Mouse (Mus musculus): ENCODE measurements around the gene Fam169b. TPM values are rescaled to one million over a fixed set of nuclear protein-coding genes. Genes with fewer than 3 reads are reported as not detected.

Gene Fam169b
- under 1 TPM in 1 of 4 experiments, not detected in 3; 0.19 TPM for total RNA-seq (2022)

DNA sequence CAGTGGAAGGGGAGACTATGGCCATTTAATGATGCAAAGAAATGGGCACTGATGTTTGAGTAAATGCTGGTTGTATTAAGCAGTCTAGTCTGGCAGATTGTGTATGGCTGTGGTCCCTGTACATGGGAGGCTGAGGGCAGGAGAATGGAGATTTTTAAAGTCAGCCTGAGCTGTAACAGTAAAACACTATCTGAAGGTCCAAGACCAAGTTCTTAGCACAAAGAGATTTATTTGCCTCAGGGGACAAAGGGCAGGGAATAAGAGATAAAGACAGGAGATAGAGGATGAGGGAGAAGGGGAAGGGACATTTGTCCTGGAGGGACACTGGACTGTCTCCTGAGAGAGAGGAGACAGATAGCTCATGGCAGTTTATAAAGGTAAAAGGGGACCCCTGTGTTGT is at the start of gene Fam169b:
TSS of gene Fam169b (plus strand) at position 325 of the 400 bp plus-strand sequence.
- DNase-seq (ENCODE audit: low spot score in 2 of 2), result no peak

DNA sequence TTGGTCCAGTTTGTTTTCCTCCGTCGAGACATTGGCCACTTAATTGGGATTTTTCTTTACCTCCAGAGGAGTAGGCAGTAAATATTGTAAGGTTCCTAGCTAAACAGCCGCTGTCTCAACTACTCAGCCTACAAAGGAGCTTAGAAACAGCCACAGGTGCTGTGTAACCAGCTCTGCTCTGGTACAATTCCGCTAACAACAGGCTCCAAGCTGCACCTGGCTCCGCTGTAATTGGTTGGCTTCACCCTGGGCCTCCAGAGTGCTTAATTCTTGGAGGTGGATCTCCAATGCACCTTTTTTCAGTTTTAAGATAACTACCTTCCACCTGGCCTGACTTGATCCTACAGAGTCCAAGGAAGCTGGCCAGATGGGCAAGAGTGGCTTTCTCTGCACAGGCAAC is 49.6 kb upstream of the Fam169b start:
- no peak for DNase-seq (ENCODE audit: low spot score in 2 of 2)

DNA sequence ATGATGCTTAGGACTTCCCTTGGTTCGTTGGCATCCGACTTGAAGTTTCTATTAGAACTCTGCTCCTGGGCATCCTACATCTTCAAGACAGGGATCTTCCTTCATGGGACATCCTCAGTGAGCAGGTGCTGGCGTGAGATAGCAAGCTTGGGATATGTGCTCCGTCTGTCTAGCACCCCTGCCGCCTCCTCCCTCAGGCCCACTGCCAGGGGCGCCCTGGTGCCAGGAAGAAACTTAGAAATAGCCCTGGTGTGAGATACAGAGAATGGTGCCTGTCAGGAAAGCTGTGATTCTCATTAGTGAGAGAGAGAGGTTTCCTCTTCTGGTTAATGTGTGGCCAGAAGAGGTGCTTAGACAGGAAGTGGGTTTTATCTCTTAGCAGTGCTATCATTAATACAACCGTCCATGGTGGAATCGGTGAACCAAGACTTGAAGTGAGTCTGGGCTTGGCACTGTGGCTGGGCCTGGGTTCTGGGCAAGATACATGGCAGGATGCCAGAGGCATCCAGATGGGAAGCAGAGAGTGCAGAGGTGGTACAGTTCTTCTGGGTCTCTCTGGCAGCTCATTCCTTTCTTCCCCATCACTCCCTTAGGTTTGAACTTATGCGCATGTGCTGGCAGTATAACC is 48.1 kb upstream of the Fam169b start:
- no peak for DNase-seq (ENCODE audit: low spot score in 2 of 2)

GRCm38 (mm10) chr7:68227021-68227420 is 46.6 kb upstream of the Fam169b start:
- no peak for DNase-seq (ENCODE audit: low spot score in 2 of 2)

GRCm38 (mm10) chr7:68227621-68228020 is 46.0 kb upstream of the Fam169b start:
- no peak for DNase-seq (ENCODE audit: low spot score in 2 of 2)

- DNase-seq (ENCODE audit: low spot score in 2 of 2), result no peak
Measured at GRCm38 (mm10) chr7:68228491-68228890, 45.1 kb upstream of the Fam169b start.

DNA sequence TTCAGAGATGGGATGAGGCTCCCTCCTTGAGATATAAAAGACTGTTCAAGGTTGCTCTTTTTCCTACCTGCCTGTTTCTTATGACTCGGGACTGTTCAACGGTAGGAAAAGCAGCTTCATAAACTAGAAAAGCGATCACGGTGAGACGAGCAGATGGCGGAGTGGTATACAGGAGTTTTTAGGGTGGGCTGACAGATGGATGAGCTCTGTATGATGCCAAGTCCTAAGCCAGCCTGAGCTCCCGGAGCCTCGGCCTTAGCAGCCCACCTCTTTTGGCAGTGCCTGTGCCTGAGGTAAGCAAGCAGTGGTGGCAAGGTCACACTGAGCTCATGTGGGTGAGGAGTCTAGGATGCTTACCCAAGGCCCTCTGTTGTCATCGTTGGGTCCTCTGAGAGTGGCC is 42.8 kb upstream of the Fam169b start:
- DNase-seq (ENCODE audit: low spot score in 2 of 2), result no peak

GRCm38 (mm10) chr7:68232521-68232920 is 41.1 kb upstream of the Fam169b start:
- DNase-seq (ENCODE audit: low spot score in 2 of 2), result no peak

GRCm38 (mm10) chr7:68233619-68234223 is 39.9 kb upstream of the Fam169b start:
- DNase-seq (ENCODE audit: low spot score in 2 of 2), result no peak

- no peak for DNase-seq (ENCODE audit: low spot score in 2 of 2)
Measured at GRCm38 (mm10) chr7:68236817-68237216, 36.8 kb upstream of the Fam169b start.

GRCm38 (mm10) chr7:68239220-68239827 is 34.3 kb upstream of the Fam169b start:
- no peak for DNase-seq (ENCODE audit: low spot score in 2 of 2)

- DNase-seq (ENCODE audit: low spot score in 2 of 2), result no peak
Measured at GRCm38 (mm10) chr7:68241205-68241604, 32.4 kb upstream of the Fam169b start.

- no peak for DNase-seq (ENCODE audit: low spot score in 2 of 2)
Measured at GRCm38 (mm10) chr7:68245681-68246080, 28.0 kb upstream of the Fam169b start.

GRCm38 (mm10) chr7:68246249-68246648 is 27.4 kb upstream of the Fam169b start:
- DNase-seq (ENCODE audit: low spot score in 2 of 2), result no peak

DNA sequence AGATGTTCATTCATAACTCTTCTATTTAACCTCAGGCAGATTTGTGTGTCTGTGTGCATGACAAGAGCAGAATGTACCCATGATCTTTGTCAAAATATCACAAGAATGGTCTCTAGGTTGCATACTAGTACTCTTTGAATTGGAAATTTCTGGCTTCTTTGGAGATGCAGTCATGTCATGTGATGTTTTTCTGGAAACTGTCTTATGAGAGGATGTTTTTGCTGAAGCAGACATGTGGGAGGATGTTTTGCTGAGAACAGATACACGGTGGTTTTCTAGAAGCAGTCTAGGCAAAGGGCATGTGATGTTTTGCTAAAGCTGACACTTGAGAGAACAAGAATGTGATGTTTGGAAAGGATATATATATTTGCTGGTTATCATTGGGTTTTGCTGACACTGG is 23.2 kb upstream of the Fam169b start:
- DNase-seq (ENCODE audit: low spot score in 2 of 2), result no peak

DNA sequence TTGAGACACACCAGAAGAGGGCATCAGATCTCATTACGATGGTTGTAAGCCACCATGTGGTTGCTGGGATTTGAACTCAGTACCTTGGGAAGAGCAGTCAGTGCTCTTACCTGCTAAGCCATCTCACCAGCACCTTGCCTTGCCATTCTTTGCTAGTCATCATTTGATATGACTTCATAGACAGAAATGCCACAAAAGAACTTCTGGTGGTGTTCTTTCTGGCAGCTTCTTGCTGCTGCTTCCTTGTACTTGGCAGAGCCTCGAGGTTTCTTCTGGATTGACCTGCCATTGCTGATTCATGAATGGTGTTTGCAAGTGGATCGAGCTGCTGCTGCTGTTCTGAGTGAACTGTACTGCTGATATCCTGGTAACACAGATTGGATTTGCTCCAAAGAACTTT is 22.7 kb upstream of the Fam169b start:
- DNase-seq (ENCODE audit: low spot score in 2 of 2), result no peak

- DNase-seq (ENCODE audit: low spot score in 2 of 2), result no peak
Measured at GRCm38 (mm10) chr7:68257767-68258166, 15.9 kb upstream of the Fam169b start.

DNA sequence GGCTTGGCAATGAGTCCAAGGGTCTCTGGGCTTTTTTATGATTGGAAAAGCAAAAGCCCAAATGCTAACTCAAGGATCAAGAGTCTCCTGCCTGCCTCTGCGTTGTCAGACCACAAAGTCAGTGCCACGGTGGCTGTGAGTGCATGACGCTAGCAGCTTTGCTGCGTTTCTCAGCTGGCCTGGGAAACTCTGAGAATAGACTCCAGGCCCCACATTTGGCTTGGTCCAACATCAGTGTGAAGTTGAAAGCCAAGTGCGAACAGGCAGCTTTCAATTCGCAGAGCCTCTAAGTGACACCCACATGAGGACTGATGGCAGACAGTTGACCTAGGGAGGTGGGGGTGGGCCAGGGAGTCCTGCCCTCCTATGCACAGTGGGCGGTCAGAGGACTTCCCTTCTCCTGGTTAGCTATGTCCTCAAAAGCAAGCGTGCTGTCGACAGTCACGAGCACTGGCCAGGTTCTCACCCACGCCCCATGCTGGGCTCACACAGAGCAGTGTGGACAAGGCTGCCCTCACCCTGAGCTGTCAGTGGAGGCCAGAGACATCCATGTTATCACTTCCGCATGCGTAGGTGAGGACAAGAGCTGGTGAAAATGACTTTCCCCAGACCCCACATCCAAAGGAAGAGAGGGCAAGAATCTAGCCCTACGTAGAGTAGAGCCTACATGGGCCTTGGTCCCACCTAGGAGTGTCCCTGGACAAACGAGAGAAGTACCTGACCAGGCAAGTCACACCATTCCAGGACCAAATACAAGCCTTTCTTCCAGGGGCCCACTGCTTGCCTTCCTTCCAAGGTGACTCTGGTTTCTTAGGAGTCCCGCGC is 15.1 kb upstream of the Fam169b start:
- no peak for DNase-seq (ENCODE audit: low spot score in 2 of 2)

DNA sequence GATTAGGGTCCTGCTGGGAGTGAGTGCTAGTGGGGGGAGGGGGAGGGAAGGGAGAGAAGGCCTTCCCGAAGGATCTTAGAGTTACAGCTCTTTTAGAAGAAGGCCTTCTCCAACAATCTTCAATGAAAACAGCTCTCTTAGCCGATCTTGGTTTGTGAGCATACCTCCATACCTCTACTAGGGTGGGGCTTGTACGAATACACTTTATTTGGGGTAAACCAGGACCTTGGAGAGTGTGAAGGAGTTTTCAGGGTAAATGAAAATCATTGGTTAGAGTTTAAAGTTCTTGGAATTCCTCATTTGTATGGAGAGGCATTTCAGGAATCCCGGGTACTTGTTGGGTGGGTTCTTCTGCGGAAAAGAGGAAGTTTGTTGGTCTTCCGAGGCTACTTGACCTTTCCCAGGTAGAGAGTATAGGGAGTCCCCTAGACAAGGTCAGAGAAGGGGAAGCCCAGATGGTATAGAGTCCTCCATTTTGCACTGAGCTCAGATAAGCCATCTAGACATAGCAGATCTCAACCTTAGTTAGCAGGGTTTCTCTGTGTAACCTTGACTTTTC is 14.0 kb upstream of the Fam169b start:
- no peak for DNase-seq (ENCODE audit: low spot score in 2 of 2)

- no peak for DNase-seq (ENCODE audit: low spot score in 2 of 2)
Measured at GRCm38 (mm10) chr7:68262612-68263200, 10.9 kb upstream of the Fam169b start.

DNA sequence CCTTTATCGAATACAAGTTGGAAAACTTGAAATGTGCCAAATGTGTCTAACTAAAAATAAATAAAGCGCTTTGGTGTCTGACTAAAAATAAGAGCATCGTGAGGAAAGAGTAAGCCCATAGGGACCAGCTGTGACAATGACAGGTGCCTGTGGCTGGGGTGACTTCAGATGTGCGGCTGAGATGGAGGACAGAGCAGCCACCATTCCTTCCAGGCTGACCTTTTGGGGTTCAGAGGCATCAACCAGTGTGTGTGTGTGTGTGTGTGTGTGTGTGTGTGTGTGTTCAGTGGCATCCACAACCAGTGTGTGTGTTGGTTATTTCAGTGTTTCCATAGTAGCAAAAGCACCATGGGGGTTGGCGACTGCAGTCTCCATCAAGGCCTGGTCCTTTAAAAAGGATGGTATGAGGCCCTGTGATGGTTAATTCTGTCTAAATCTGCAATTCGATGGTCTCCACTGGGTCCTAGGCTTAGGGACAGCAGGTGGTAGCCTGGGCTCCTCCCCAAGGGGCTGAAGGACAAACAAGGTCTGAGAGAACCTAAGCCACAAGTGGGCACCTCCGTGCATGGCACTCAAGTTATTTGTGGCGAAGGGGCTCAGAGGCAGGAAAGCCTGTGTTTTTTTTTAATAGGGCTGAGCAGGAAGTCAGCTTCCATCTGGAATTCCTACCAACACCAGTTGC is 10.2 kb upstream of the Fam169b start:
- DNase-seq (ENCODE audit: low spot score in 2 of 2), result no peak

All from gastrocnemius, adult 8-10 months (tissue).